In genomic region chr2:113978151-113978771, GRCm38 (mm10) we compare ENCODE assay signal across 23 mouse cellular contexts. TPM values are rescaled to one million over a fixed set of nuclear protein-coding genes. Genes with fewer than 3 reads are reported as not detected.
DNase-seq lines count a peak whose midpoint lies in the region; ATAC-seq and TF ChIP-seq lines count a peak whose summit lies in the region.
"Had no signal": no experiment of that assay in that cellular context is flagged by ENCODE, and none has a peak within 500 bp of the region (broad histone marks: within the 10 kb centered on the region; RNA-seq: fewer than 3 reads in every experiment).

No protein-coding gene starts in this region.

- no peak overlapping the region for H3K4me3 ChIP-seq in midbrain, embryonic 10.5 days
- no peak overlapping the region for H3K4me3 ChIP-seq in midbrain, postnatal 0 days (ENCODE audit: low read depth, low read length)
- H3K4me3 ChIP-seq in forebrain, embryonic 11.5 days (ENCODE audit: low read depth, low read length): no peak overlapping the region
- H3K4me3 ChIP-seq: erythroblast, embryonic 14.5 days; forebrain, embryonic 15.5 days; hindbrain, embryonic 12.5 days; limb, embryonic 15.5 days had no signal

- peaks cover 26% of the 10 kb centered on the region for H3K4me1 ChIP-seq in midbrain, embryonic 10.5 days
- no peaks in the 10 kb centered on the region for H3K4me1 ChIP-seq in midbrain, postnatal 0 days (ENCODE audit: insufficient read depth, low read length)
- no peaks in the 10 kb centered on the region for H3K4me1 ChIP-seq in forebrain, embryonic 11.5 days (replicated peaks; ENCODE audit: control insufficient read depth, insufficient read depth, low read length)
- H3K4me1 ChIP-seq: forebrain, embryonic 15.5 days; limb, embryonic 15.5 days had no signal

- no peaks in the 10 kb centered on the region for H3K36me3 ChIP-seq in midbrain, embryonic 10.5 days
- H3K36me3 ChIP-seq in midbrain, postnatal 0 days (ENCODE audit: insufficient read depth, low read length): no peaks in the 10 kb centered on the region
- no peaks in the 10 kb centered on the region for H3K36me3 ChIP-seq in forebrain, embryonic 11.5 days (ENCODE audit: control insufficient read depth, insufficient read depth, low read length)
- H3K36me3 ChIP-seq: forebrain, embryonic 15.5 days; hindbrain, embryonic 12.5 days; limb, embryonic 15.5 days had no signal

- ATAC-seq in midbrain, postnatal 0 days (ENCODE audit: low FRiP score): no peak
- no peak for ATAC-seq in forebrain, embryonic 11.5 days (replicated peaks; ENCODE audit: low FRiP score)
- ATAC-seq: forebrain, embryonic 15.5 days; lung, postnatal 0 days; midbrain, embryonic 16.5 days had no signal

- no peak overlapping the region for H3K27ac ChIP-seq in midbrain, embryonic 10.5 days (replicated peaks)
- no peak overlapping the region for H3K27ac ChIP-seq in midbrain, postnatal 0 days (ENCODE audit: low read depth, low read length)
- H3K27ac ChIP-seq in forebrain, embryonic 11.5 days (ENCODE audit: low read depth, low read length): no peak overlapping the region
- H3K27ac ChIP-seq: forebrain, embryonic 15.5 days; hindbrain, embryonic 12.5 days; limb, embryonic 15.5 days had no signal

- WGBS in midbrain, embryonic 10.5 days: 60% methylated on average over 5 of the region's 5 CpGs
- 48% methylated on average over 5 of the region's 5 CpGs for WGBS in midbrain, postnatal 0 days
- 82% methylated on average over 5 of the region's 5 CpGs for WGBS in forebrain, embryonic 11.5 days

- H3K27me3 ChIP-seq in midbrain, embryonic 10.5 days (ENCODE audit: low read depth, poor library complexity, severe bottlenecking): peaks cover 4% of the 10 kb centered on the region; the same call in 1 of the 2 replicates
- no peaks in the 10 kb centered on the region for H3K27me3 ChIP-seq in midbrain, postnatal 0 days (ENCODE audit: insufficient read depth, low read length)
- H3K27me3 ChIP-seq in forebrain, embryonic 11.5 days (ENCODE audit: control insufficient read depth, insufficient read depth, low read length): no peaks in the 10 kb centered on the region
- H3K27me3 ChIP-seq: forebrain, embryonic 15.5 days; hindbrain, embryonic 12.5 days; limb, embryonic 15.5 days had no signal

- peak; percentile 12 for DNase-seq in adrenal gland, adult 8-10 months
- no peak for DNase-seq in adrenal gland, postnatal 25 days
- peak; percentile 12 for DNase-seq in midbrain, embryonic 10.5 days (ENCODE audit: low spot score)
- no peak for DNase-seq in midbrain, postnatal 0 days (ENCODE audit: low spot score)
- DNase-seq in heart, adult 9 months (ENCODE audit: low spot score in 2 of 2): peak; percentile 5 to 21
- peak; percentile 52 for DNase-seq in retina, embryonic 14.5 days (ENCODE audit: low spot score)
- no peak for DNase-seq in kidney, adult 11 months
- DNase-seq in forebrain, embryonic 11.5 days (ENCODE audit: low spot score): no peak
- DNase-seq: cerebellum, adult 8-10 months; kidney, adult 9 months; kidney, postnatal 25 days; right cerebral cortex, postnatal 4 days; thymus, postnatal 14 days had no signal

- no peaks in the 10 kb centered on the region for H3K9me3 ChIP-seq in midbrain, embryonic 10.5 days (replicated peaks)
- no peaks in the 10 kb centered on the region for H3K9me3 ChIP-seq in midbrain, postnatal 0 days (ENCODE audit: low read length)
- no peaks in the 10 kb centered on the region for H3K9me3 ChIP-seq in forebrain, embryonic 11.5 days (ENCODE audit: control insufficient read depth, low read length)
- H3K9me3 ChIP-seq: forebrain, embryonic 15.5 days; hindbrain, embryonic 12.5 days; limb, embryonic 15.5 days had no signal

- H3K4me2 ChIP-seq in midbrain, postnatal 0 days (ENCODE audit: low read depth, low read length, poor library complexity, severe bottlenecking): no peak overlapping the region
- H3K4me2 ChIP-seq in forebrain, embryonic 11.5 days (ENCODE audit: low read depth, low read length, severe bottlenecking): no peak overlapping the region
- H3K4me2 ChIP-seq: forebrain, embryonic 15.5 days; hindbrain, embryonic 12.5 days; limb, embryonic 15.5 days had no signal

- H3K9ac ChIP-seq in midbrain, postnatal 0 days (replicated peaks; ENCODE audit: low read length, poor library complexity, severe bottlenecking): no peak overlapping the region
- no peak overlapping the region for H3K9ac ChIP-seq in forebrain, embryonic 11.5 days (ENCODE audit: low read length)
- H3K9ac ChIP-seq: forebrain, embryonic 15.5 days; hindbrain, embryonic 12.5 days; limb, embryonic 15.5 days had no signal

- no peak for TF ChIP-seq CTCF in midbrain, postnatal 0 days (IDR thresholded peaks at IDR 0.05)

RNA-seq across cellular contexts. Expression of gene Gjd2, which starts 35.2 kb away (rescaled TPM):
- 1 to 10 TPM; 4.4 to 6.1 (median 5.5) TPM for total RNA-seq in adrenal gland, adult 8-10 months (2022)
- 3.4 and 5.3 TPM in 2 replicates for total RNA-seq in adrenal gland, postnatal 25 days (2021)
- polyA plus RNA-seq in midbrain, embryonic 10.5 days (2016; fragmentation: Nextera tagmentation; extraction: Ambion mirVana): 0.44 and 1.1 TPM in 2 replicates
- total RNA-seq in midbrain, postnatal 0 days (2014; rRNA removed): 73.3 TPM in 2 replicates
- polyA plus RNA-seq in midbrain, postnatal 0 days (2015; fragmentation: Nextera tagmentation; extraction: Ambion mirVana): 11.1 and 13.2 TPM in 2 replicates
- polyA plus RNA-seq in forebrain, embryonic 11.5 days (2014; fragmentation: Nextera tagmentation; extraction: Ambion mirVana): 1.4 TPM in 2 replicates
- total RNA-seq: common myeloid progenitor, adult 5-6 weeks; MEL; neutrophil, adult 5-6 weeks had no signal
- polyA plus RNA-seq: erythroblast, embryonic 14.5 days; liver, embryonic 16.5 days; lung, postnatal 0 days had no signal

Comparison
In these comparisons a context has a peak if more than half of its experiments do, and no peak if none do; other contexts are left out.
1. DNase-seq: peak in adrenal gland, adult 8-10 months (single experiment), midbrain, embryonic 10.5 days (single experiment), heart, adult 9 months (2 of 2) and retina, embryonic 14.5 days (single experiment); none in adrenal gland, postnatal 25 days (single experiment), midbrain, postnatal 0 days (single experiment), kidney, adult 11 months (single experiment) and forebrain, embryonic 11.5 days (single experiment).
2. RNA of gene Gjd2, which starts 35.2 kb away (total RNA-seq): 73.3 TPM in midbrain, postnatal 0 days; 4.4 to 6.1 TPM in adrenal gland, adult 8-10 months and 3.4 to 5.3 TPM in adrenal gland, postnatal 25 days; every median in the first group is over 10 times any median in the second.